Mouse (Mus musculus) MEL (cell line): ENCODE data around the gene Lrig3. TPM values are rescaled to one million over a fixed set of nuclear protein-coding genes. Genes with fewer than 3 reads are reported as not detected.

Experiments used
- DNase-seq: peaks from one replicate; pipeline ENCODE4 v3.0.0; 2011; ENCODE audit warnings: low read depth, low spot score
- H3K27ac ChIP-seq: 2 replicates; pipeline ENCODE4 v1.5.1; 2012; ENCODE audit warnings: low read depth, mild to moderate bottlenecking, control low read depth, low read length, moderate library complexity; ENCODE audit not compliant: control insufficient read depth
- H3K27me3 ChIP-seq, 2 experiments: fragments of 150-350 bp in 1 of 2; sonication (generic) in 1 of 2; 2 replicates each; pipeline ENCODE4 v1.6.1; 2012; ENCODE audit warnings: low read length in 2 of 2, mild to moderate bottlenecking in 2 of 2, improper control_type of control experiment in 1 of 2, moderate library complexity in 1 of 2; ENCODE audit not compliant: insufficient read depth in 2 of 2, control insufficient read depth in 1 of 2
- H3K36me3 ChIP-seq, 2 experiments: 2 replicates each; pipeline ENCODE4 v1.6.1; 2012 to 2014; ENCODE audit warnings: low read length in 2 of 2, improper control_type of control experiment in 1 of 2, inconsistent platforms in 1 of 2, mild to moderate bottlenecking in 1 of 2; ENCODE audit not compliant: insufficient read depth in 2 of 2, control insufficient read depth in 1 of 2
- H3K4me1 ChIP-seq, 2 experiments: fragments of 150-350 bp in 1 of 2; sonication (generic) in 1 of 2; 2 replicates each; pipeline ENCODE4 v1.6.1; 2012; ENCODE audit warnings: low read length in 2 of 2, improper control_type of control experiment in 1 of 2, mild to moderate bottlenecking in 1 of 2; ENCODE audit not compliant: insufficient read depth in 2 of 2, control insufficient read depth in 1 of 2
- H3K4me3 ChIP-seq, 2 experiments: fragments of 150-350 bp in 1 of 2; sonication (generic) in 1 of 2; 2 replicates each; pipeline ENCODE4 v1.5.1; 2012; ENCODE audit warnings: low read depth in 2 of 2, low read length in 2 of 2, mild to moderate bottlenecking in 2 of 2, moderate library complexity in 2 of 2, control low read depth in 1 of 2, improper control_type of control experiment in 1 of 2; ENCODE audit not compliant: control insufficient read depth in 1 of 2, insufficient read depth in 1 of 2
- H3K79me2 ChIP-seq: 2 replicates; pipeline ENCODE4 v1.6.1; 2012; ENCODE audit warnings: mild to moderate bottlenecking, low read length, moderate library complexity; ENCODE audit not compliant: control insufficient read depth, poor library complexity, insufficient read depth
- H3K9ac ChIP-seq: 2 replicates; pipeline ENCODE4 v1.6.1; 2012; ENCODE audit warnings: low read depth, mild to moderate bottlenecking, control low read depth, low read length, moderate library complexity; ENCODE audit not compliant: control insufficient read depth, poor library complexity, severe bottlenecking
- H3K9me3 ChIP-seq: fragments of 150-350 bp; sonication (generic); replicated peaks from 2 replicates; pipeline ENCODE4 v1.6.1; 2012; ENCODE audit warnings: mild to moderate bottlenecking, low read length, improper control_type of control experiment, moderate library complexity; ENCODE audit not compliant: insufficient read depth
- CHD1 ChIP-seq: IDR thresholded peaks from 2 replicates; pipeline ENCODE4 v1.6.1; 2012; ENCODE audit warnings: low read depth, mild to moderate bottlenecking, inconsistent platforms, low read length, improper control_type of control experiment
- CHD2 ChIP-seq: IDR thresholded peaks from 2 replicates; pipeline ENCODE4 v1.6.1; 2011; ENCODE audit warnings: low read length, improper control_type of control experiment
- ELF1 ChIP-seq: IDR thresholded peaks from 2 replicates; pipeline ENCODE4 v1.6.1; 2014; ENCODE audit warnings: low read depth, mild to moderate bottlenecking, inconsistent platforms, low read length, improper control_type of control experiment, moderate library complexity
- EP300 ChIP-seq, 2 experiments: IDR thresholded peaks; 2 replicates each; pipeline ENCODE4 v1.6.1; 2011; ENCODE audit warnings: improper control_type of control experiment in 2 of 2, low read length in 2 of 2, low read depth in 1 of 2, mild to moderate bottlenecking in 1 of 2
- GATA1 ChIP-seq: IDR thresholded peaks from 2 replicates; pipeline ENCODE4 v1.6.1; 2011; ENCODE audit warnings: low read depth, low read length, improper control_type of control experiment
- HCFC1 ChIP-seq: IDR thresholded peaks from 2 replicates; pipeline ENCODE4 v1.6.1; 2012; ENCODE audit warnings: low read depth, mild to moderate bottlenecking, inconsistent platforms, low read length, improper control_type of control experiment, moderate library complexity
- JUND ChIP-seq: IDR thresholded peaks from 2 replicates; pipeline ENCODE4 v1.6.1; 2011; ENCODE audit warnings: low read depth, mild to moderate bottlenecking, improper control_type of control experiment, low read length
- KAT2A ChIP-seq: conservative IDR thresholded peaks from 2 replicates; pipeline ENCODE4 v1.6.1; 2012; ENCODE audit warnings: low read depth, low read length, improper control_type of control experiment, inconsistent platforms
- MAX ChIP-seq: IDR thresholded peaks from 2 replicates; pipeline ENCODE4 v1.6.1; 2011; ENCODE audit warnings: low read length, improper control_type of control experiment
- MAZ ChIP-seq: IDR thresholded peaks from 2 replicates; pipeline ENCODE4 v1.6.1; 2012; ENCODE audit warnings: low read depth, mild to moderate bottlenecking, inconsistent platforms, low read length, improper control_type of control experiment
- MXI1 ChIP-seq: IDR thresholded peaks from 2 replicates; pipeline ENCODE4 v1.6.1; 2011; ENCODE audit warnings: mild to moderate bottlenecking, low read depth, low read length, improper control_type of control experiment
- MYB ChIP-seq: IDR thresholded peaks from 2 replicates; pipeline ENCODE4 v1.6.1; 2011; ENCODE audit warnings: mild to moderate bottlenecking, low read depth, low read length, improper control_type of control experiment
- MYC ChIP-seq: IDR thresholded peaks from 2 replicates; pipeline ENCODE4 v1.6.1; 2011; ENCODE audit warnings: low read depth, mild to moderate bottlenecking, low read length, improper control_type of control experiment, moderate library complexity
- NELFE ChIP-seq: IDR thresholded peaks from 2 replicates; pipeline ENCODE4 v1.6.1; 2011; ENCODE audit warnings: low read depth, low read length, improper control_type of control experiment
- NRF1 ChIP-seq: IDR thresholded peaks from 2 replicates; pipeline ENCODE4 v1.6.1; 2014; ENCODE audit warnings: low read depth, mild to moderate bottlenecking, inconsistent platforms, low read length, improper control_type of control experiment, moderate library complexity; ENCODE audit not compliant: poor library complexity, insufficient read depth, severe bottlenecking
- POLR2A ChIP-seq, 2 experiments: IDR thresholded peaks; 2 replicates each; pipeline ENCODE4 v1.6.1; 2011 to 2012; ENCODE audit warnings: low read length in 2 of 2, mild to moderate bottlenecking in 2 of 2, control low read depth in 1 of 2, improper control_type of control experiment in 1 of 2, low read depth in 1 of 2, moderate library complexity in 1 of 2; ENCODE audit not compliant: control insufficient read depth in 1 of 2, insufficient read depth in 1 of 2, poor library complexity in 1 of 2
- RAD21 ChIP-seq: IDR thresholded peaks from 2 replicates; pipeline ENCODE4 v1.6.1; 2011; ENCODE audit warnings: mild to moderate bottlenecking, low read depth, low read length, improper control_type of control experiment
- SMC3 ChIP-seq: IDR thresholded peaks from 2 replicates; pipeline ENCODE4 v1.6.1; 2011; ENCODE audit warnings: low read depth, low read length, improper control_type of control experiment
- TBP ChIP-seq: IDR thresholded peaks from 2 replicates; pipeline ENCODE4 v1.8.0; 2011; ENCODE audit warnings: low read depth, low read length, improper control_type of control experiment
- TCF12 ChIP-seq: IDR thresholded peaks from 2 replicates; pipeline ENCODE4 v1.6.1; 2014; ENCODE audit warnings: low read depth, mild to moderate bottlenecking, inconsistent platforms, low read length, improper control_type of control experiment, moderate library complexity
- USF1 ChIP-seq: IDR thresholded peaks from 2 replicates; pipeline ENCODE4 v1.6.1; 2014; ENCODE audit warnings: low read depth, mild to moderate bottlenecking, inconsistent platforms, low read length, improper control_type of control experiment, moderate library complexity
- ZKSCAN1 ChIP-seq: IDR thresholded peaks from 2 replicates; pipeline ENCODE4 v1.6.1; 2012; ENCODE audit warnings: low read depth, mild to moderate bottlenecking, inconsistent platforms, low read length, improper control_type of control experiment, moderate library complexity
- ZMIZ1 ChIP-seq: IDR thresholded peaks from 2 replicates; pipeline ENCODE4 v1.6.1; 2012; ENCODE audit warnings: low read depth, mild to moderate bottlenecking, inconsistent platforms, low read length, improper control_type of control experiment, moderate library complexity
- polyA plus RNA-seq, 2 experiments: library from polyadenylated mRNA; stranded (reverse) in 1 of 2; unstranded in 1 of 2; fragments of >175 nt in 1 of 2; fragments of >200 nt in 1 of 2; gene quantifications; 2 replicates each; pipeline versions ENCODE4 v1.2.1 to v1.2.4; 2012; ENCODE audit warnings: low replicate concordance in 2 of 2, low read depth in 1 of 2; ENCODE audit not compliant: insufficient read length in 2 of 2, insufficient read depth in 1 of 2, missing spikeins in 1 of 2
- total RNA-seq: library from RNA; depleted of rRNA; stranded (reverse); fragments of 300-350 nt; gene quantifications from 2 replicates; pipeline ENCODE4 v1.2.3, GENCODE M21; 2012

The Lrig3 gene
- total and polyA plus RNA-seq, 3 experiments: not detected

DNA sequence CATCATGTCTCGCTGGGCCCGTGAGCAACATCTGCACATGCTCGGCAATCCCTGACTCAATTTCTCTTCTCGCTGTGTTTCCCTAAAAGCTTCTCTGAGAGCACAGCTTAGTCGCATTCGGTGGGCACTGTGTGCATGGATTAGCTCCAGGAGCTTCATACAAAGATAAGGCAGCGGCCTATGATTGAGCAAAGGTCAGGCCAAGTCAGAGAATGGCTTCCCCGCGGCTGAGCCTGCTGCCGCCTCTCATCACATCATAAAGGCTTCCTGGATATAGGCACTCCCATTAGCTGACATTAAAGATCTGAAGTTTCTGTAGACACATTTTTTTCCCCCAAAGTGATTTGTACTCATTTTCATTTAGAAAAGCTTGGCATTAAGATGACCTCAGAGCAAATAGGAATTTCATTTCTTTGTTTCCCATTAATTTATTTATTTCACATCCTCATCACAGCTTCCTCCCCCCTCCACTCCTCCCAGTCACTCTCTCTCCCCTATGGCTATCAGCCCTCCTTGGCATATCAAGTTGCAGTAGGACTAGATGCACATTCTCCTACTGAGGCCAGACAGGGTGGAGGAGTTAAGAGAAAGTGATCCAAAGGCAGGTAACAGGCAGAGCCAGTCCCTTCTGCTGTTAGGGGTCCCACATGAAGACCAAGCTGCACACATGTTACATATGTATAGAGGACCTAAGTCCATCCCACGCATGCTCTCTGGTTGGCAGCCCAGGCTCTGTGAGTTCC lies 21.0 kb upstream of the Lrig3 start:
- no peak for DNase-seq
- H3K27me3 ChIP-seq: no peaks in the 10 kb centered on the region
- H3K27ac ChIP-seq: no peak overlapping the region
- no peaks in the 10 kb centered on the region for H3K9me3 ChIP-seq
- TF ChIP-seq NRF1 (no peak), KAT2A (no peak), TBP (no peak), MYC (no peak), CHD2 (no peak), EP300 (IDR thresholded peaks at IDR 0.05; ENCODE audit: low read depth in 1 of 2, low read length in 2 of 2) (no peak), RAD21 (no peak), CHD1 (no peak)
- no peaks in the 10 kb centered on the region for H3K4me1 ChIP-seq
- H3K4me3 ChIP-seq: no peak overlapping the region
- no peaks in the 10 kb centered on the region for H3K79me2 ChIP-seq
- no peak overlapping the region for H3K9ac ChIP-seq
- H3K36me3 ChIP-seq: no peaks in the 10 kb centered on the region

- Histone ChIP-seq H3K79me2 (no peaks in the 10 kb centered on the region), H3K27me3 (no peaks in the 10 kb centered on the region), H3K27ac (no peak overlapping the region), H3K9me3 (no peaks in the 10 kb centered on the region), H3K9ac (no peak overlapping the region), H3K36me3 (no peaks in the 10 kb centered on the region)
- TF ChIP-seq CHD1 (no peak), ZKSCAN1 (no peak), MYC (no peak), MYB (no peak), JUND (no peak), NELFE (no peak), ELF1 (no peak), MAX (no peak), CHD2 (no peak), HCFC1 (no peak), KAT2A (no peak), MAZ (no peak), POLR2A (IDR thresholded peaks at IDR 0.05; ENCODE audit: control insufficient read depth in 1 of 2, insufficient read depth in 1 of 2, low read depth in 1 of 2, low read length in 2 of 2, poor library complexity in 1 of 2) (no peak), GATA1 (no peak), MXI1 (no peak), SMC3 (no peak), USF1 (no peak), TCF12 (no peak), ZMIZ1 (no peak), TBP (no peak)
- TF ChIP-seq, all 39 proteins: peak for 0
- H3K4me1 ChIP-seq: no peaks in the 10 kb centered on the region
- no peak overlapping the region for H3K4me3 ChIP-seq
- no peak for DNase-seq
Observed at GRCm38 (mm10) chr10:125948842-125949474, 17.0 kb upstream of the Lrig3 start.
